Mouse (Mus musculus) forebrain, embryonic 15.5 days (tissue): ENCODE measurements around the gene Herpud2. TPM values are rescaled to one million over a fixed set of nuclear protein-coding genes. Genes with fewer than 3 reads are reported as not detected.

ENCODE experiments used
- ATAC-seq: fragments of 200-750 bp; cut with Nextera tagmentation; replicated peaks from 2 replicates; pipeline ENCODE4 v1.8.0; 2017; ENCODE audit warnings: mild to moderate bottlenecking, moderate TSS enrichment, moderate library complexity
- H3K27ac ChIP-seq: fragments of 300-500 bp; sonication (generic); replicated peaks from 2 replicates; pipeline ENCODE4 v1.5.1; 2015; ENCODE audit warnings: mild to moderate bottlenecking, inconsistent platforms
- H3K27me3 ChIP-seq: fragments of 300-500 bp; sonication (generic); 2 replicates; pipeline ENCODE4 v1.6.1; 2015; ENCODE audit warnings: inconsistent platforms
- H3K36me3 ChIP-seq: fragments of 300-500 bp; sonication (generic); 2 replicates; pipeline ENCODE4 v1.6.1; 2015; ENCODE audit warnings: mild to moderate bottlenecking, inconsistent platforms
- H3K4me1 ChIP-seq: fragments of 300-500 bp; sonication (generic); 2 replicates; pipeline ENCODE4 v1.6.1; 2015; ENCODE audit warnings: inconsistent platforms
- H3K4me2 ChIP-seq: fragments of 300-500 bp; sonication (generic); replicated peaks from 2 replicates; pipeline ENCODE4 v1.6.1; 2015; ENCODE audit warnings: mild to moderate bottlenecking, inconsistent platforms
- H3K4me3 ChIP-seq: fragments of 300-500 bp; sonication (generic); 2 replicates; pipeline ENCODE4 v1.5.1; 2015; ENCODE audit warnings: mild to moderate bottlenecking, inconsistent platforms
- H3K9ac ChIP-seq: fragments of 300-500 bp; sonication (generic); replicated peaks from 2 replicates; pipeline ENCODE4 v1.6.1; 2015; ENCODE audit warnings: mild to moderate bottlenecking, inconsistent platforms
- H3K9me3 ChIP-seq: fragments of 300-500 bp; sonication (generic); 2 replicates; pipeline ENCODE4 v1.6.1; 2016; ENCODE audit warnings: inconsistent platforms
- WGBS: fragments of 180-500 bp; shearing (Covaris S2); methylation state at CpG from one replicate; pipeline ENCODE4 v1.1.7; 2015; ENCODE audit warnings: mixed read lengths; 5-methylcytosine and 5-hydroxymethylcytosine counted together
- polyA plus RNA-seq: library from polyadenylated mRNA; unstranded; fragments of >200 nt; fragmentation: Nextera tagmentation; extraction: Ambion mirVana; gene quantifications from 2 replicates; pipeline ENCODE4 v1.2.1, GENCODE M21; 2015

Herpud2 gene
- polyA plus RNA-seq, 1 experiment from 2014 or later: 40.9 TPM

DNA sequence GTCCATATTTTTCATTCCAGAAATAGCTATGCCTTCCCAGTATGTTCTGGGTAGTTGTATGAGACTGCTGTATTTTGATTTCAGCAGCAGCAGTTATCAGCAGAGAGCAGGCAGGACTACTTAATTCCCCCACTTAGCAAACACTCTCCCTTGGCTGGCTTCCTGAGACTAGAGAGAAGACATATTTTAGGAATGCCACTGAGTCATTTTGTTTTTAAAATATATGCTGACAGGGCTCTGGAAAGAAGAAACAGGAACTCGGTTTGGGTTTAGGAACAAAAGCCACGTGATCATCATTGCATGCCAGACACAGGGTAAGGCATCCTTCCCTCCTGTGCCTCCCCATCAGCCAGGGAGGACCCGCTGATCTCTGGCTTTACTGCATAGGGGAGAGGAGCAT is 75.6 kb downstream of the Herpud2 start:
- no peaks in the 10 kb centered on the region for H3K9me3 ChIP-seq
- H3K4me3 ChIP-seq: no peak overlapping the region
- 76% methylated on average over 3 of the region's 3 CpGs for WGBS
- H3K4me2 ChIP-seq: no peak overlapping the region
- H3K9ac ChIP-seq: no peak overlapping the region
- no peak overlapping the region for H3K27ac ChIP-seq
- no peaks in the 10 kb centered on the region for H3K4me1 ChIP-seq
- no peaks in the 10 kb centered on the region for H3K36me3 ChIP-seq
- ATAC-seq: no peak
- H3K27me3 ChIP-seq: no peaks in the 10 kb centered on the region

DNA sequence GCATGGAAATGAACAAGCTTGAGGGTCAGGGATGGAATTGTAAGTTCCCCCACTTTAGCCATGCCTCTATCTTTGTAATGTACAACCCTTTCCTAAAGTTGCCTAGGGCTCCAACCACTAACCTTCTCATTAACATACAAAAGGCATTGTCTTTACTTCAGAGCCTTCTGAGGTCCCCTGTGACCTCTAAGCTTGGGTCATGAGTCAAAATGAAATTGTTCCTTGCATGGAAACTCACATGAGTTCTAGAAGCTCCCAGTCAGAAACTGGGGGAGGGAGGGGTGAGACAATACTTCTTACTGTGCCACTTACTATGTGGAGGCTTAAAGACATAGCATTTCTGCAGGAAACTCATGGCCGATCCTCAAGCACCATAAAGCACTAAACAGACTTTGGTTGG is 79.0 kb downstream of the Herpud2 start:
- WGBS: 90% methylated on average over 1 of the region's 1 CpGs
- Histone ChIP-seq H3K36me3 (no peaks in the 10 kb centered on the region), H3K9ac (no peak overlapping the region), H3K4me3 (no peak overlapping the region), H3K4me2 (no peak overlapping the region), H3K9me3 (no peaks in the 10 kb centered on the region), H3K27ac (no peak overlapping the region), H3K27me3 (no peaks in the 10 kb centered on the region), H3K4me1 (no peaks in the 10 kb centered on the region)
- ATAC-seq: no peak

DNA sequence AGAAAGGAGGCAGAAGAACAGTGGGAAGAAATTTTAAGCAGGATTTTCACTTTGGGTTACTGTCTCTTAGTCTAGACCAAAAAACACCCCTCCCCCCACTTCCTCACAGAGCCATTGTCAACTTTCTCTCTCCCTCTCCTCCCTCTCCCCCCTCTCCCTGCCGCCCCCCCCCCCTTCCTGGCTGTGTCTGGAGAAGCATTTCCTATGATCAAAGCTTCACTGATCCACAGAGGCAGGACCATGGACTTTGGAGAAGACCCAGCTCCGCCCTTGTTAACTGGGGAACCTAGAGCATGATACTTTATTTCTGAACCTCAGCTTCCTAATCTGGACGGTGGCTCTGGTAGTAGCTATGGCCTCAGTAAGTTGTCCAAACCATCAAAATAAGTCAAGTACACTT is 92.9 kb downstream of the Herpud2 start:
- 80% methylated on average over 2 of the region's 3 CpGs for WGBS

More for the DNA sequence above, 92.9 kb downstream of the Herpud2 start:
- H3K4me2 ChIP-seq: no peak overlapping the region
- H3K4me1 ChIP-seq: no peaks in the 10 kb centered on the region
- no peak overlapping the region for H3K9ac ChIP-seq
- no peaks in the 10 kb centered on the region for H3K9me3 ChIP-seq
- H3K27ac ChIP-seq: no peak overlapping the region
- no peaks in the 10 kb centered on the region for H3K36me3 ChIP-seq
- H3K4me3 ChIP-seq: no peak overlapping the region
- no peaks in the 10 kb centered on the region for H3K27me3 ChIP-seq
- ATAC-seq: no peak

Other genes starting within 250 kb of the Herpud2 start
- not detected in 2 replicates for gene Gm10181, start 62.4 kb downstream of the Herpud2 start, polyA plus RNA-seq
- gene Sept7, start 100.6 kb upstream of the Herpud2 start, polyA plus RNA-seq: 253 and 262 TPM in 2 replicates